Mouse (Mus musculus) thymus, postnatal 10 days (tissue): ENCODE results near the gene Senp2.
"Not testable (repeated sequence)": the region's sequence is repeated elsewhere in the genome, so short reads cannot be mapped to it uniquely, and the experiment has no call there.

Experiments
- DNase-seq, 2 experiments: peaks; one replicate each; pipeline ENCODE4 v3.0.0; 2021; ENCODE audit warnings: low spot score in 2 of 2

The Senp2 gene

DNA sequence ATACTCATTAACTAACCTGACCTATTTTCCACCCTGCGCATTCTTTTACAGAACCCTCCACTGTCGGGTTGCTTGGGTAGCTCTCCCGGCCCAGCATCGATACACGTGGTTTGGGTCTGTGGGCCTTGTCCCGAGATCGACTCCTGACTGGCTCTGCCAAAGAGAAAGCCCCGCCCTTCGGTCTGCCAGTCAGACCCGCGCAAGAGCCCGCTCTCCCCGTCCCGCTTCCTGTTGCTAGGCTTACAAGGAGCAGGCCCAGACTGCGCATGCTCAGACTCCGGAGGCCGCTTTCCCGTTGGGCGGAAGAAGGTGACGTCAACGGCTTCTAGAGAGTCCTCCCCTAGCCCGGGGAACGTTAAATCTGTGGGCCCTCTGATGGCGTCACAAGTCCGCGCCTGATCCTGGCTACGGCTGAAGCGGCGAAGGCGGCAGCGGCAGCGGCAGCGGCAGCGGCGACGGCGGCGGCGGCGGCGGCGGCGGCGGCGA, at the start of gene Senp2:
Gene Senp2 (plus strand): TSS at position 386 of the 486 bp plus-strand sequence.
- DNase-seq = peak; percentile 100

DNA sequence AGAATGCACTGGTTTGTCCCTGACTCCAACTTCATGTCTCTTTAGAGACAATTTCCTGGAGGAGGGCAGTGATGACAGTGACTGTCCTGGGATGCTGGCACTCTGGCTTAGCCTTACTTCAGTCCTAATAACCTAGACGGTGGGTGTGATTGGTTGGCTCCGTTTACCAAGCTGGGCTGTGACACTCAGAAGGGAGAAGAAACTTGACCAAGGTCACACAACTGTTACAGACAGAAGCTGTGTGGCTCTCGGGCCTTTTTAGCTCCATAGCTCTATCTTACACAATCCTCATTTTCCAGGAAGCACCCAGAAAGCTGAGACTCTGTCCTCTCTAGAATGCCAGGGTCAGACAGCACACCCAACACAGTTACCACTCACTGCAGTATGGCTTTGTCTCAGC, 43.7 kb upstream of the Senp2 start:
- no peak for DNase-seq

DNA sequence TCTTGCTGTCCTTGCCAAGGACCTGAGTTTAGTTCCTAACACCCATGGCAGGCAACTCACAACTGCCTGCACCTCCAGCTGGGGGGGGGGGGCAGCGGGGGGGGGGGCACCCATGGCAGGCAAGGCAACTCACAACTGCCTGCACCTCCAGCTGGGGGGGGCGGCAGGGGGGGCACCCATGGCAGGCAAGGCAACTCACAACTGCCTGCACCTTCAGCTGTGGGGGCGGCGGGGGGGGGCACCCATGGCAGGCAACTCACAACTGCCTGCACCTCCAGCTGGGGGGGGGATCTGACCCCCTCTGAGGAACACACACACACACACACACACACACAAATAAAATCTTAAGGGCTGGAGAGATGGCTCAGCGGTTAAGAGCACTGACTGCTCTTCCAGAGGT, 39.4 kb upstream of the Senp2 start:
- DNase-seq = no peak

DNA sequence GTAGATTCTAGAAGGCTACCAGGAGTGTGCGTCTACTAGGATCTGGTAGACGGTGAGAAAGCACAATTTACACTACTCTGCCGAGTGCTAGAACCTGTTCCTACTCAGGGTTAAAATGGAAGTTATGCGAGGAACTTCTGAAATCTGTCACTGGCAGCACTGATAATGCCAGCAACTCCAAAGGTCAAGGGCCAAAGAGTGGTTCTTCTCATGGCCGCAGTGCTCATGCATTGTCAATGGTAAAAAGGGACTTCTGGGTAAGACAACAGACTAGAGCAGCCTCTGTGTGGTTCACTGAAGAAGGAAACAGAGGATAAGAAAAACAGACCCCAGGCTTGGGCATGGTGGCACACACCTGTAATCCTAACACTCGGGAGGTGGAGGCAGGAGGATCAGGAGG, 38.7 kb upstream of the Senp2 start:
- DNase-seq = no peak

DNA sequence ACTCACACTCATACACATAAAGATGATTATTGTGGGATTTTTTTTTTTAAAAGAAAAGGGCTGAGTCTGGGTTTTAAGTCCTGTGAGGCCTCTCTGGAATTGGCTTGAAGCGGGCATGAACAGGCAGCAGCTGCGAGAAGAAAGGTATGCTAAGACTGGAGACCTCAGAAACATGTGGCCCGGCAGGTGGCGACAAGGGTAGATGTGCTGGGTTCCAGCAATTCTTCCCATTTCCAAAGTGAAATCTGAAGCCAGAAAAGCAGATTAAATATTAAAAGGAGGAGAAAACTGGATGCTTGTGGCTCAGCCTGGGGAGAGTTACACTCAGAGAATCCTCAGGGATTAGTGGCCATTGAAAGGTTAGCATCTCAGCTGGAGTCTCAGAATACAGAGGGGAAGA, 37.8 kb upstream of the Senp2 start:
- DNase-seq = no peak

GRCm38 (mm10) chr16:21976203-21976602, 33.1 kb upstream of the Senp2 start:
- no peak for DNase-seq

DNA sequence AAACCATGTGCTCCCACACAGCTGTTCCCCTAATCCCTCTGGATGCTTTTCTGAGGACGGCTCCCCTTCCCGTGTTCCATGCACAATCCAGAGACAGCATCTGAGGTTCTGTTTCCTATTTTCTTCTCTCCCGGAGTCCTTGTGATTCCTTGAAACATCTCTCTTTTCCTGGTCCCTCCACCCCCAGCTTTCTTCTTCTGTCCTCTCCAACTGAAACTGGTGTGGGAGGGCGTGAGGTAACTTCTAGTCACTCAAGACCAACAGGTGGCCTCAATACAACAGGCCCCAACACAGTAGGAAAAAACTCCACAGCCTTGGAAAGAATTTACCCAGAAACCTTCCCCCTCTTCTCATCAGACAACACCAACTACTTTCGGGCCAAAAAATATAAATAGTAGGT, 31.9 kb upstream of the Senp2 start:
- no peak for DNase-seq

DNA sequence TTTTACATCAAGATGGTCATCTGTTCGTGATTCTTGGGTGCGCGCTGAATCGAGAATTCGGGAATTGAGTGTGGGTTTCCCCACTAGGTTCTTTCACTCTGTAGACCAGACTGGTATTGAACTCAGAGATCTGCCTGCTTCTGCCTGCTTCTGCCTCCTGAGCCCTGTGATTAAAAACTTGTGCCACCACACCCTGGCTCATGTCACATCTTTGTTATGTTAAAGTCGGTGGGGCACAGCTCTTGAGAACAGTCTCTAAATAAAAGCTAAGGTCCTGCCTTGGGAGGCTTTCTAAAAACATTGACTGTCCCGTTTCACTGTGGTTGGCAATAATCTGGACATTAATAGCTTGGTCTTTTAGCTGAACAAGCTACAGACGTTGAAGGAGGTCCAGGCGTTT, 26.1 kb upstream of the Senp2 start:
- no peak for DNase-seq

- no peak for DNase-seq
Measured at GRCm38 (mm10) chr16:21983581-21983980, 25.7 kb upstream of the Senp2 start.

DNA sequence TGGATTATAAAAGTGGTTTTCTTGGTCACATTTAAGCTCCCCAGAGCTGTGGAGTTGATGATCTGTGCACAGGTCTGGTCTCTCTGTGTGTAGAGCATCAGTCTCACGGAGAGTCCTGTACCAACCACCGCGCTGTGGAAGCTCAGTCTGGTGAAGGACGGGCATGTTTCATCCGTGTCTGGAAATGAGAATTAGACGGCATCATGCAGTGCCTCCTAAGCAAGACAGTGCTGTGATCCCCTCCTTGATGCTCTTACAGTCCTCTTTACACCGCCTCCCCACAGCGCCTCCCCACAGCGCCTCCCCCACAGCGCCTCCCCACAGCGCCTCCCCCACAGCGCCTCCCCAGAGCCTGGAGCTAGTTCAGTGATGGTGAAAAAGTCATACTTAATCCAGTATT, 25.2 kb upstream of the Senp2 start:
- DNase-seq = no peak

- DNase-seq = no peak
Measured at GRCm38 (mm10) chr16:21986191-21986590, 23.1 kb upstream of the Senp2 start.

- no peak for DNase-seq
Measured at GRCm38 (mm10) chr16:21987956-21988355, 21.3 kb upstream of the Senp2 start.

DNA sequence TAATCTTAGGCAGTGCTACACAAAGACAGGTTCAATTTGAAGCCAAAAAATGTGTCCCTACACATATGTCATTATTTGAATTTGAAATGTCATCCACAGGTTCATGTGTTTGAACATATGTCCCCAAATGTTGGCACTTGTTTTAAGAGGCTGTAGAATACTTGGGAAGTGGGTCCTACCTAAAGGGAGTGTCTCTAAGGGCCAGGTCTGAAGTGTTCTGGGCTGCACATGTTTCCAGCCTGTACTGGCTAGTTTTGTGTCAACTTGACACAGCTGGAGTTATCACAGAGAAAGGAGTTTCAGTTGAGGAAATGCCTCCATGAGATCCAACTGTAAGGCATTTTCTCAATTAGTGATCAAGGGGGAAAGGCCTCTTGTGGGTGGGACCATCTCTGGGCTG, 18.4 kb upstream of the Senp2 start:
- DNase-seq = not testable (repeated sequence)

DNA sequence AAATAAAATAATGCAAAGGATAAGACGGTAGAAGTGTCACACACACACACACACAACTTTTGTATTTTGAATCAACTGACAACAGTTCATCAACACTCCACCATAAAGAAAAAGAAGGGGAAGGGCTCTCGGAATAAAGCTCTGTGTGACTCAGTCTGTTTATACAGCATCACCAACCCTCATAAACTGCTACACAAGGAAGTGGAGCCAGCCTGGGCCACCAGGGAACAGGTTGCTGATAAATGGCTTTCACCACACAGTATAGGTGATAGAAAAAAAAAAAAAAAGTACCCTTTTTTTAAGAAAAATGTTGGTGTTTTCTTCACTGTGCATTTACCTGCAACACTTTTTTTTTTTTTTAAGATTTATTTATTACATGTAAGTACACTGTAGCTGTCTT, 17.5 kb upstream of the Senp2 start:
- DNase-seq = no peak

DNA sequence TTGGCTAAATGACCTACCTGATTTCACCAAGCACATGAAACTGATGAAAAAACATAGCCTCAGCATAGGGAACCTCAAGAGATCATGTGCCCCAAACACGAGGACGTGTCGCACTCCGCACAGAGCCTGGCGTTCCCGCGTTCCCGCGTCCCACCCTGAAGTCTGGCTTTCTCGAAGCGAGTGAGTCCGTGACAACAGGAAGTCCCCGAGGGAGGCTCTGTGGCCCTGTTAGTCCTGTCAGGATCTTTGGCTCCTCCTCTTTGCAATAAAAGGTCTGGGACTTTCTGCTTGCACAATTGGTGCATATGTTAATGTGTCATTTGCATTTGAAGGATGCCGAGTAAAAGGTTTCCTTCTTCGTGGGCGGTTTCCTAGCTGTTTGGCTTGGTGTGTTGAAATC, 14.0 kb upstream of the Senp2 start, which contains the start of gene Liph:
Gene Liph (minus strand): TSS at position 360 of the 400 bp plus-strand sequence.
- DNase-seq = peak in 1 of 2 experiments; percentile 9

- DNase-seq = no peak
Measured at GRCm38 (mm10) chr16:21996402-21996801, 12.9 kb upstream of the Senp2 start.

- DNase-seq = no peak
Measured at GRCm38 (mm10) chr16:21996881-21997641, 12.2 kb upstream of the Senp2 start.

GRCm38 (mm10) chr16:21998061-21998460, 11.2 kb upstream of the Senp2 start:
- DNase-seq = no peak

GRCm38 (mm10) chr16:21999941-22000690, 9.2 kb upstream of the Senp2 start:
- DNase-seq = no peak

DNA sequence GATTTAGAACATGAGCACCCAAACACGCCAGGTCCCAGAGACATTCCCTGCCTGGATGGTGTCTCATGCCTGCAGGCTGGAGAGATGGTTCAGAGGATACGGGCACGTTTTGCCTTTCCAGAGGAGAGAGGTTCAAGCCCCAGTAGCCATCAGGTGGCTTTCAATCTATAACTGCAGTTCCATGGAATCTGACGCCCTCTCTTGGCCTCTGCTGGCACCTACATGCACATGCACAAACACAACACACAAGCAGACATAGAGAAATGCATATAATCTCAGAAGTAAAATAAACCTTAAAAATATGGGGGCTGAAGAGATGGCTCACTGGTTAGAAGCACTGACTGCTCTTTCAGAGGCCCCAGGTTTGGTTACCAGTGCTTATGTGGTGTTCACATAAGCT, 8.1 kb upstream of the Senp2 start:
- no peak for DNase-seq

GRCm38 (mm10) chr16:22001606-22002005, 7.7 kb upstream of the Senp2 start:
- no peak for DNase-seq

DNA sequence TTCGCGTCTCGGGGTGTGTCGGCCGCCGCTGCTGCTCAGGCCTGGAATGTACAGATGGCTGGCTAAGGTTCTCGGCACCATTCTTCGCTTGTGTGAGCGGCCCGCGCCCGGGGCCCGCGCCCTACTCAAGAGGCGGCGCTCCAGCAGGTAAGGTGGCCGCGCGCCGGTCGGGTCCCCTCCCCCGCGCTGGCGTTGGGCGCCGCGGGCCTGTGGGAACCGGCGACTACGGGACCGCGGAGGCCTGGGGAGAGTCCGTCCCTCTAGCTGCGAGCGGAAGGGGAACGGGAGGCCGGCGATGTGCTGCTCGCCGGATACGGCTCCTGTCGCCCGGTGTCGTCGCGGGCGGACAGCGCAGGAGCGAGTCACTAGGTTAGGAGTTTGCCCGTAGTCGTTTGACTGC, 312 bp downstream of the Senp2 start:
- DNase-seq = peak in 1 of 2 experiments; percentile 44

GRCm38 (mm10) chr16:22015569-22015968, 6.3 kb downstream of the Senp2 start:
- DNase-seq = no peak
